Mouse (Mus musculus) skeletal muscle tissue, adult 2 months (tissue): ENCODE results near the gene Parp9.
"Not testable (repeated sequence)": the region's sequence is repeated elsewhere in the genome, so short reads cannot be mapped to it uniquely, and the experiment has no call there.

ENCODE experiments used
- DNase-seq: peaks from one replicate; pipeline ENCODE4 v3.0.0-alpha.2; 2012; ENCODE audit warnings: low read depth, low spot score

The Parp9 gene

GRCm38 (mm10) chr16:35938211-35939151 lies at the start of gene Parp9, which contains the start of gene Dtx3l:
TSS of gene Parp9 (plus strand) at chr16:35938470.
TSS of gene Dtx3l (minus strand) at chr16:35939151.
- DNase-seq: peak; percentile 59

DNA sequence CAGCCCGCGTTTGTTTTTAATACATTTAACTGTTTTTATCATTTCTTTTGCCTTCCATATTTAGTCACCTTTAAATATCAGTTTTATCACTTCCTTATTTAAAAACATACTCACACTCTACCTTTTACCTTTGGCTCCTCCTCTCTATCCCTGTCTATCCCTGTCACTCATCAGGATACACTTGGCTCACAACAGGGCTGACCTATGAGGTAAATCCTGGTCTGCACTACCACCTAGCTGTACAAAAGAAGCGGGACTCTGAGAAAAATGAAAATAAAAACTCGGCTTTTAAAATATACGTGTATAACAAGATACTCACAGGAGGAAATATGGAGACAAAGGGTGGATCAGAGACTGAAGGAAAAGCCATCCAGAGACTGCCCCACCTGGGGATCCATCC lies 49.4 kb upstream of the Parp9 start:
- DNase-seq: no peak

- DNase-seq: no peak
Observed at GRCm38 (mm10) chr16:35890645-35891044, 47.6 kb upstream of the Parp9 start.

DNA sequence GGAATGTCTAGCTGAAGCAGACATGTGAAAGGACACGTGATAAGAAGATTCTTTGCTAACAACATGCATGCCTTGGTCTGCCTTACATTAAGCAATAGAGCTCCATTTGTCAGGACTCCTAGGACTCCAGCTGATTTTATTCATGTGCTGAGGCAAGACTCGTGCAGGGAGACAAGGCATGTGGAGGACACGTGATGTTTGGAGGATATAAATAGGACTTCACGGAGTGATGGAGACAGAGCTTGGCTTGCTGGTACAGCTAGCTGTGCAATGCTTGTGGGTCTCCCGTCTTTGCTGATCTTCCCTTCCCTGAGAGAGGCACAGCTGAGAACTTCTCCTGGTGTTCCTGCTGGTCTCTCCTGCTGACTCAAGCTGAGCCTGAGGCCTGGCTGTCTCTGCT lies 46.7 kb upstream of the Parp9 start:
- DNase-seq: not testable (repeated sequence)

GRCm38 (mm10) chr16:35894997-35895396 lies 43.3 kb upstream of the Parp9 start:
- no peak for DNase-seq

DNA sequence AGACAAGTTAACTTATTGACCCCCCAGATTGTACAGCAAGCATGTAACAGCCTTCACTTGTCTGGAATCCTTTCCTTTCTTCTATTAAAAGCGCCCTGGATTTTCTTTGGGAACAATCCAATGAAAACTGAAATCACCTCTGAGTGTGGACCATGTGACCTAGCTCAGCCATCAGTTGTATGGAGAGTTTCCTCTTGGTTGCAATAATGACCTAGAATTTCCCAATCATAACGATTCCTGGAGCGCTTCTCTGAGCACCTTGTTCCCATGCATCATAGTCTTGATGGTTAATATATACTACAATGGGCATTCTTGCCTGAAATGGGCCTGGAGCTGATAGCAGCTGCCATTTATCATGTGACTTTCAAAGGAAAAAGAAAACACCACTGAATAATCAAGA lies 37.7 kb upstream of the Parp9 start:
- no peak for DNase-seq

- DNase-seq: no peak
Observed at GRCm38 (mm10) chr16:35903014-35903640, 35.1 kb upstream of the Parp9 start.

- no peak for DNase-seq
Observed at GRCm38 (mm10) chr16:35904121-35904736, 34.0 kb upstream of the Parp9 start.

DNA sequence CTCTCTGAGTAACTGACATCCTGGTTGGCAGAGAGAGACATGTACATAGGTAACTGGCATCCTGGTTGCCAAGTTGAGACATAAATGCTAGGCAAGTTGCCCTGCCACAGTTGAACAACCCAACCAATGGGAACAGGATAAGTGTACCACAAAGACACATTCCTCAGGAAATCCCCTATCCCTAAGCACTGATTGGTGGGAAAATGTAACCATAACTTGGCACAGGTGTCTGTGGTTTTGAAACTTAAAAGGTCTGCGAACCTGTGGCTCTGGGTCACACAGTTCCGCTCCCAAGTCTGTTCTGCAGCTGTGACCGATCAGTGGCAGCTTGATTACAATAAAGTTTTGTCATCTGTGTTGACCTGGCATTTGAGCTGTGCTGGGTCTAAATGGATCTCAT lies 32.9 kb upstream of the Parp9 start:
- DNase-seq: no peak

- DNase-seq: no peak
Observed at GRCm38 (mm10) chr16:35905819-35906485, 32.3 kb upstream of the Parp9 start.

- no peak for DNase-seq
Observed at GRCm38 (mm10) chr16:35906887-35907286, 31.4 kb upstream of the Parp9 start.

- peak; percentile 90 for DNase-seq
Observed at GRCm38 (mm10) chr16:35907432-35908201, 30.7 kb upstream of the Parp9 start.

DNA sequence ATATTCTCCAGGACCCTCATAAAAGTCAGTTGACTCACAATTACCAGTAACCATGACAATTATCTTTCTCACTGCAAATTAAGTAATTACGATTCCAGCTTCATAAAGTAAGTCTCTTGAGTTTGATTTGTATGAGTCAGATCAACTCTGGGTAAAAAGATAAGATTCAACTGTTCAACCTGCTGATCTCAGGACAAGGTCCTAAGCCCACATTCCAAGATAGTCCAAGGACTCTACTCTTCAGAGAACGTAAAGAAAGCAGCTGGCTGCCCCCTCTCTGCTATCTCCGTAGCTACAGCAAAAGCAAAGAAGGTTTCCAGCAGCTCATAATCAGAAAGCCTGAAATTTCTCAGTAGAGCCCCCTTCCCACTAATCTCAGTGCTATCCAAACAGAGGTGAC lies 26.8 kb upstream of the Parp9 start:
- DNase-seq: no peak

DNA sequence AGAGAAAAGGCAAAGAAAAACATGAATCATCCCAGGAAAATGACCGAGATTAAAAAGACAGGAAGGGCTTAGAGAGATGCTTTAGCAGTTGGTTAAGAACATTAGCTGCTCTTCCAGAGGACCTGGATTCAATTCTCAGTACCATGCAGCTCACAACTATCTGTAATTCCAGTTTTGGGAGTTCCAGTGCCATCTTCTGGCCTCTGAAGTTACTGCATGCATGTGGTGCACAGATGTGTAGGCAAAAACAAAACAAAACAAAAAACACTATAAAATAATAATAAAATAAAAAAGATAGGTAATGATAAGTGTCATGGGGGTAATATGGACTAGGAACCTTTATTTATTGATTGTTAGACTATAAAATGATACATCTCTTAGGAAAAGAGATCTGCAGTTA lies 24.7 kb upstream of the Parp9 start:
- no peak for DNase-seq

- no peak for DNase-seq
Observed at GRCm38 (mm10) chr16:35914301-35914700, 24.0 kb upstream of the Parp9 start.

GRCm38 (mm10) chr16:35918721-35919543 lies 19.3 kb upstream of the Parp9 start:
- DNase-seq: no peak

- DNase-seq: no peak
Observed at GRCm38 (mm10) chr16:35921676-35922235, 16.5 kb upstream of the Parp9 start.

GRCm38 (mm10) chr16:35922301-35922895 lies 15.9 kb upstream of the Parp9 start:
- DNase-seq: no peak

GRCm38 (mm10) chr16:35923546-35924198 lies 14.6 kb upstream of the Parp9 start:
- no peak for DNase-seq
